Mouse (Mus musculus) neural tube, postnatal 0 days (tissue): ENCODE measurements around the gene Ptpn18. TPM values are rescaled to one million over a fixed set of nuclear protein-coding genes. Genes with fewer than 3 reads are reported as not detected.

Experiments
- microRNA-seq: library from miRNA; unstranded; fragments of <30 nt; microRNA quantifications from one replicate; pipeline ENCODE4, GENCODE M21; 2016
- polyA plus RNA-seq: library from polyadenylated mRNA; unstranded; fragments of >200 nt; fragmentation: Nextera tagmentation; extraction: Ambion mirVana; gene quantifications from 2 replicates; pipeline ENCODE4 v1.2.1, GENCODE M21; 2015

Ptpn18 gene
- 10.0 and 11.2 TPM in 2 replicates for polyA plus RNA-seq

DNA sequence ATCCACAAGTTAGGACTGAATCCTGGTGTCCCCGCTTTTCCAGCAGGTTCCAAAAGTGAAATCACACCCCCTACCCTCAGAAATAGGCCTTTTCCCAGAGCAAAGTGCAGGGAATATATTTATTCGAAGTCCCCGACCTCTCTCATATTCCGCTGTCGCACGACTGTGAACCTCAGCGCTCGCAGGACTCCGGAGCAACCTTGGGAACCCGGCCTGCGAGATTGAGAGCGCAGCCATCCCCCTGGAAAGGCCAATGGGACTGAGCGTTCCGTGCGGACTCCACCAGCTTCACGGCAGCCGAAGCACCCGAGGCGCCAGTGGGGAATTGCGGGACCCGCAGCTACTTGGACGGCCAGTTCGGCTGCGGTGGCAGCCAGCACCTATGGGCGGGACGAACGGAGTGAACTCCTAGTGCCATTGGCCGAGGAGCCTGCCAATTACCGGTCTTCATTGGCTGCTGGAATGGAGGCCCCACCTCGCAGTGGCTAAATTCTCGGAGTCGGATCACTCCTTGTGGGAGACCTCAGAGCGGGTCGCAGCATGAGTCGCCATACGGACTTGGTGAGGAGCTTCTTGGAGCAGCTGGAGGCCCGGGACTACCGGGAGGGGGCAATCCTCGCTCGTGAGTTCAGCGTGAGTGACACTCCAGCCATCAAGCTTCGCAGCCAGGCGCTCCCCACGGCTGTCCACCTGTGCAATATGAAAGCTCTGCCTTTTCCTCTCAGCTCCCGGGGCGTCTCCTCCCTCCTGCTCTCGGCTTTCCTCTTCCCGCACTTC, at the start of gene Ptpn18:
Gene Ptpn18 (plus strand): TSS at position 479 of the 777 bp plus-strand sequence.

GRCm38 (mm10) chr1:34439215-34439960, 20.2 kb upstream of the Ptpn18 start, which contains the start of the genes Ccdc115 and Imp4:
Gene Ccdc115 (minus strand): TSS chr1:34439672.
Gene Imp4 (plus strand): TSS chr1:34439851.

Small RNA genes lying within 50 kb of the gene (microRNA-seq; reads per million reads assigned to microRNA genes)
- 0.87 reads per million for gene Mir5103

Other genes starting within 250 kb of the Ptpn18 start
- gene Ccdc115, start 20.1 kb upstream of the Ptpn18 start, polyA plus RNA-seq: 45.4 and 46.7 TPM in 2 replicates
- 33.2 and 42.0 TPM in 2 replicates for gene Imp4, start 19.9 kb upstream of the Ptpn18 start, polyA plus RNA-seq
- gene Prss39, start 38.6 kb downstream of the Ptpn18 start, polyA plus RNA-seq: not detected in 2 replicates
- 0.62 and 0.75 TPM in 2 replicates for gene Cfc1, start 75.9 kb downstream of the Ptpn18 start, polyA plus RNA-seq
- not detected in 2 replicates for gene Prss40, start 101.2 kb downstream of the Ptpn18 start, polyA plus RNA-seq
- 16.6 and 20.0 TPM in 2 replicates for gene Amer3, start 119.9 kb downstream of the Ptpn18 start, polyA plus RNA-seq